Mouse (Mus musculus) brain, embryonic 14.5 days (tissue): ENCODE measurements at regions not wholly inside any gene's neighbourhood (a gene's known extent, or its start where the extent isn't known, plus 50 kb on each side); places are given as distances from the start of the nearest gene placed in this dataset.

Experiments
- CTCF ChIP-seq: fragments of 200-500 bp; IDR thresholded peaks from 2 replicates; pipeline ENCODE4 v1.5.1; 2012; ENCODE audit warnings: inconsistent platforms, mild to moderate bottlenecking, moderate library complexity, borderline replicate concordance; ENCODE audit not compliant: insufficient read depth, insufficient read length; ENCODE audit errors: extremely low read depth
- POLR2A ChIP-seq: fragments of 200-500 bp; IDR thresholded peaks from 2 replicates; pipeline ENCODE4 v1.6.1; 2012; ENCODE audit warnings: mild to moderate bottlenecking, inconsistent platforms, borderline replicate concordance; ENCODE audit not compliant: poor library complexity, insufficient read depth, insufficient read length, severe bottlenecking; ENCODE audit errors: extremely low read depth

DNA sequence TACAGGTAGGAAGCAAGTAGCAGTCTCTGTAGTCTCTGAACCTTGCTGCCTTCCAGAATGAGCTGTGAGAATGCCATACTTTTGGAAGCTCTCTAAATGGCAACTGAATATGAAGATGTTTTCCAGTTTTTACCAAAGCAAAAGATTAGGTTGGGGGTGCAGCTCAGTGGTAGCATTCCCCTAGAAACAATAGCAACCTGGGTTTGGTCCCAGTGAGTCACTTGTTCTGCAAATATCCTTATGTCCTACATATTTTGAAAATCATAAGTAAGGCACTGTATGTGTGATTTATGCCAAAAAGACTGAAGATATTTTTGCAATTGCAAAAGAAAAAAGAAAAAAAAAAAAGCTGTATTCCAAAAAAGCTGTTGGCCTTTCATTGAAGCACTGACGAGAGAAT, 118.6 kb upstream of the Car8 start:
- TF ChIP-seq CTCF (no peak), POLR2A (no peak)
